Mouse (Mus musculus): Measurements from ENCODE around the gene Gpr37. TPM values are rescaled to one million over a fixed set of nuclear protein-coding genes. Genes with fewer than 3 reads are reported as not detected.

Gene Gpr37
- not detected for polyA plus RNA-seq (2014; fragmentation: Illumina TruSeq; extraction: RNeasy Lipid Tissue Mini Kit (QIAGEN cat#74804); ENCODE audit: low read depth, low replicate concordance)

DNA sequence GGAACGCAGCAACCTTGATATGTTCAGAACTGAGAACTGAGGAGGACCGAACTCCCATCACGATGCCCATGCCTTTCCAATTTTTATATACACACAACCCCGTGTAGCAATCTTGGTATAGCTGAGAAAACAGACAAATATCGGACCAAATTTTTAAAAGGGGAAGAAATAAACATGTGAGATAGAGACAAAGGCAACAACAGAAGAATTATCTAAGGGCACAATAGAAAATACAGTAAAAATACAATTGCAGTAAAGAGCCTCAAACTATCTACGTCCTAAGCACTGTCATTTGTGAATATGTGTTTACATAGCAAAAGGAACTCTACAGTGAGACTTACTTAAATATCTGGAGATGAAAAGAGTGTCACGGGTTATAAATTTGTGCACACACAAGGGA is at the start of gene Gpr37:
Gpr37 (minus strand) TSS at position 101 of the 400 bp plus-strand sequence.

Other genes with a start within 250 kb of the Gpr37 start
- gene Pot1a, start 118.5 kb upstream of the Gpr37 start, polyA plus RNA-seq (2014; fragmentation: Illumina TruSeq; extraction: RNeasy Lipid Tissue Mini Kit (QIAGEN cat#74804); ENCODE audit: low read depth, low replicate concordance), result 7.8 TPM